Mouse (Mus musculus) large intestine, adult 2 months (tissue): ENCODE data around the gene Mcpt4. TPM values are rescaled to one million over a fixed set of nuclear protein-coding genes. Genes with fewer than 3 reads are reported as not detected.

Source experiments
- polyA plus RNA-seq: library from polyadenylated mRNA; depleted of rRNA; stranded (reverse); fragments of >200 nt; gene quantifications from 2 replicates; pipeline ENCODE4 v1.2.3, GENCODE M21; 2012; rRNA removed

The Mcpt4 gene
- polyA plus RNA-seq, 1 experiment: 0.10 TPM

Other genes starting within 250 kb of the Mcpt4 start
- gene Nfatc4, start 239.2 kb downstream of the Mcpt4 start, polyA plus RNA-seq: 5.7 and 7.3 TPM in 2 replicates
- 1.7 and 2.1 TPM in 2 replicates for gene Nynrin, start 208.3 kb downstream of the Mcpt4 start, polyA plus RNA-seq
- gene Cbln3, start 177.9 kb downstream of the Mcpt4 start, polyA plus RNA-seq: 0.47 and 0.84 TPM in 2 replicates
- gene Khnyn, start 177.4 kb downstream of the Mcpt4 start, polyA plus RNA-seq: 21.0 and 31.9 TPM in 2 replicates
- 56.0 and 60.7 TPM in 2 replicates for gene Sdr39u1, start 162.0 kb downstream of the Mcpt4 start, polyA plus RNA-seq
- 0.20 and 0.21 TPM in 2 replicates for gene Cma1, start 117.6 kb downstream of the Mcpt4 start, polyA plus RNA-seq
- 3.0 TPM in 1 of 2 replicates, not detected in the other for gene Cma2, start 111.3 kb downstream of the Mcpt4 start, polyA plus RNA-seq
- gene Mcpt1, start 44.3 kb downstream of the Mcpt4 start, polyA plus RNA-seq: 6.1 and 74.1 TPM in 2 replicates
- 0.06 and 0.21 TPM in 2 replicates for gene Mcpt9, start 31.8 kb downstream of the Mcpt4 start, polyA plus RNA-seq
- 1.2 and 14.5 TPM in 2 replicates for gene Mcpt2, start 20.3 kb downstream of the Mcpt4 start, polyA plus RNA-seq
- not detected in 2 replicates for gene Mcpt8, start 23.0 kb upstream of the Mcpt4 start, polyA plus RNA-seq
- not detected in 2 replicates for gene Ctsg, start 40.3 kb upstream of the Mcpt4 start, polyA plus RNA-seq
- not detected in 2 replicates for gene Gzme, start 58.3 kb upstream of the Mcpt4 start, polyA plus RNA-seq
- gene Gzmd, start 70.3 kb upstream of the Mcpt4 start, polyA plus RNA-seq: not detected in 2 replicates
- gene Gzmg, start 97.3 kb upstream of the Mcpt4 start, polyA plus RNA-seq: not detected in 2 replicates
- gene Gzmn, start 112.3 kb upstream of the Mcpt4 start, polyA plus RNA-seq: not detected in 2 replicates
- not detected in 2 replicates for gene Gzmf, start 149.1 kb upstream of the Mcpt4 start, polyA plus RNA-seq
- gene Gzmc, start 172.3 kb upstream of the Mcpt4 start, polyA plus RNA-seq: 0.22 TPM in 1 of 2 replicates, not detected in the other
- gene Gzmb, start 199.9 kb upstream of the Mcpt4 start, polyA plus RNA-seq: 21.5 and 33.5 TPM in 2 replicates